Mouse (Mus musculus): Measurements from ENCODE around the gene Gm45208.
"Not testable (repeated sequence)": the region's sequence is repeated elsewhere in the genome, so short reads cannot be mapped to it uniquely, and the experiment has no call there.

Gene Gm45208

DNA sequence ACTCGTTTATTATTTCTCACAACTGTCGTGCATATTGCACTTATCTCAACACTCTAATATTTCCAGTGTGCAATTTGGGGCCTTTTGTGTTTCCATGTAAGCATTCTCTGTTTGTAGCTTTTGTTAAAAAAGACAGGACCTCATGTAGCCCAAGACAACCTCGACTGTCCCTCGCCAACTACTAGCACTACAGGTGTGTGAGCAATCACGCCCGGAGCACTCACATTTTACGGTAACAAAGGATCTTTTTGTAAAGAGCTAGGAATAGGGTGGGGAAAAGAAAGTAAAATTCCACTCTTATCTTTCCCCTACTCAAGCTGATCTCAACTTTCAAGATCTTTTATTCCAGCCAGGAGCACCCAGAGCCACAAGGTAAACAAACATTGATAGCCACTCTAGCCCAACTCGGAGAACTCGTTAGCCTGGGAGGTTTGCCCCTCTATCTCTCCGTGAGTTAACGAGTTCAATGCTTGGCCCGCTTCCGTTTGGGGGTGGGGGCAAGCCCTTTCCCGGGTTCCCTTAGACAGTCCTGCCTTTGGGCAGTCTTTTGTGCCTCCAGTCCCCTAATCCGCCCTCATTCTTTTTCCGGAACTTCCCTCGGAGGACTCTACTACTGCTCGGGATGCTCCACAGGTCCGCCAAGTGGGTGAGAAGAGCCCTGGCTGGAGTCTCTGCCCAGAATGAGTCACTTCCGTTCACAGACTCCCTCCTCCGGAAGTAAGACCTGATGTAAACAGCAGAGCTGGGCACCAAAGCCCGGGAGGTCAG, at the start of gene Gm45208:
Gm45208 (plus strand) TSS at position 732 of the 768 bp plus-strand sequence.
- H3K27me3 ChIP-seq (ENCODE audit: control insufficient read depth, insufficient read depth, low read length, poor library complexity, severe bottlenecking): no peaks in the 10 kb centered on the region
- DNase-seq (ENCODE audit: low read depth, low spot score): peak; percentile 81
- no peaks in the 10 kb centered on the region for H3K36me3 ChIP-seq (ENCODE audit: control insufficient read depth, insufficient read depth, low read length, poor library complexity, severe bottlenecking)

DNA sequence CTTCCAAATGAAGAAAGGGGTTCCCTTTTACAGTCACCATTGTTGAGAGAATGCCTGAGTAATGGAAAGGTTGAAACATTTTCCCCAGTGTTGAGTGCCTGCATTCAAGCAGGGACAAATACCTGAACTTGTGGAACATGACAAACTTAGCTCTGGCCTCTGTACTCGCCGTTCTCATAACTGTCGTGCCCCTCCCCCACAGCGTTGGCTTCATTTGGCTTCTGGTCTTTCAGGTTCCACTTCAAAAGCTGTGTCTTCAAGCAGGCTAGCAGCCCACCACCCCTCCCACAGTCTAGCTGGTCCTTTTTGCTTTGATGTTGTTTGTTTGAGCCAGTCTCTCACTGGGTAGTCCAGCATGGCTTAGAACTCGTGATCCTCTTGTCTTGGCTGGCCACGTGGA, 49.3 kb upstream of the Gm45208 start:
- H3K36me3 ChIP-seq (ENCODE audit: control insufficient read depth, insufficient read depth, low read length, poor library complexity, severe bottlenecking): no peaks in the 10 kb centered on the region
- no peaks in the 10 kb centered on the region for H3K27me3 ChIP-seq (ENCODE audit: control insufficient read depth, insufficient read depth, low read length, poor library complexity, severe bottlenecking)
- no peak for DNase-seq (ENCODE audit: low read depth, low spot score)

DNA sequence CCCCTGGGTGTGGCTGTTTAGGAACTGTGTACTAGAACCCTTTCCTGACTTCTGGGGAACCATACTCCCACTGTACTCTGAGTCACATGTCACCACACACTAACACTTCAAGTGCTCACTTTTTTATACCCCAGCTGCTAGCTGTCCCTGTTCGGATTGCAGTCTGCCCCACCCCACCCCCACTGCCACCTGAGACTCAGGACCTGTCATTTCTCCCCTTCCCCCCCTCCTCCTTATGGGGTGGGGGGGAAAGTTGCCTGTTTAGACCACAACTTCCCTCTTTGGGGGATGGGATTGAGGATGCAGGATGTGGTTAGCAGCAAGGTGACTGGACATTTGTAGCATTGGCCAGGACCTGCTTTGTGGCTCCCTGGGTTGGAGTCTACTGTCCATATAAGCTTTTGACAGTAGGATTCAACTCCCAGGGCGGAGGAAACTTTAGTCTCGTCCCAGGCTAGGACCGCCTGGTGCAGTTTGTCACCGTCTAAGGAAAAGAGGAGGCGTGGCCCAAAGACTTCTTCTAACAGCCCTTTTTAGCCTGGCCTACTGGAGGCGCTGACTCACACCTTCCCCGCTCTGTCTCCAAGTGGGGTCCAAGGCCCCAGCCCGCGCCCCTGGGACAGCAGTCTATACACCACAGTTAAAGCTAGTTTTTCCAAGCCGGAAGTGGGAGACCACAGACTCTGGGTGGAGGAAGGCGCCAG, 48.3 kb upstream of the Gm45208 start:
- peak; percentile 72 for DNase-seq (ENCODE audit: low read depth, low spot score)
- Histone ChIP-seq H3K36me3 (ENCODE audit: control insufficient read depth, insufficient read depth, low read length, poor library complexity, severe bottlenecking) (no peaks in the 10 kb centered on the region), H3K27me3 (ENCODE audit: control insufficient read depth, insufficient read depth, low read length, poor library complexity, severe bottlenecking) (no peaks in the 10 kb centered on the region)

DNA sequence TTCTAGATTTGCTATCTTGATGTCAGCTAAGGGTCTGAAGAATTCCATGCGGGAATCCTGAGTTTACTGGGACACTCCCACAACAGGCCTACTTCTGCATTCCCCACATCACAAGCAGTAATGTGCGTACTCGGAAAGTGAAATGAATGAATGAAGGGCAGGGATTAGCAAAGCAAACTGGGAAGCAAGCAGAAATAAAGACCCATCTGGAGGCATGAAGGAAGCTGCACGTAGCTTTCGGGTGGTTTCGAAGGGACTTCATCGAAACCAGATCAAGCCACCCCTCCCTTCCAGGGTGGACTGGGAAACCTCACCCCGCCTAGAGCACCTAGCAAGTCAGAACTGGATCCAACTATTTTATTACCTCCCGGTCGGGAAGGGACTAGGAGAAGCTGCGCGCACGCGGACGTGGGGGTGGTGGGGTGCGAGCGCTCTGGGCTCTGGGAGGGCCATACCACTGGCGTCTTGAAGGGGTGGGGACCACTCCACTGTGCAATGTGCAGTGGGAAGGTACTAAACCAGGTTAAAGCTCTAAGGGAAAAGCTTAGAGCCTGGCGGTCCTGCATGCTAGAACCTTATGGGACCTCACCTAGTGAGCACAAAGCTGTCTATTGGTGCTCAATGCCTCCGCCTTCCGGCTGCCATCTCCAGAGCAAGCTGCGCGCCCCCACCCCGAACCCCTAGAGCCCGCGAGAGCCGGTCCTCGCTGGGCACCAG, 47.6 kb upstream of the Gm45208 start:
- DNase-seq (ENCODE audit: low read depth, low spot score): peak; percentile 18
- H3K27me3 ChIP-seq (ENCODE audit: control insufficient read depth, insufficient read depth, low read length, poor library complexity, severe bottlenecking): no peaks in the 10 kb centered on the region
- no peaks in the 10 kb centered on the region for H3K36me3 ChIP-seq (ENCODE audit: control insufficient read depth, insufficient read depth, low read length, poor library complexity, severe bottlenecking)

DNA sequence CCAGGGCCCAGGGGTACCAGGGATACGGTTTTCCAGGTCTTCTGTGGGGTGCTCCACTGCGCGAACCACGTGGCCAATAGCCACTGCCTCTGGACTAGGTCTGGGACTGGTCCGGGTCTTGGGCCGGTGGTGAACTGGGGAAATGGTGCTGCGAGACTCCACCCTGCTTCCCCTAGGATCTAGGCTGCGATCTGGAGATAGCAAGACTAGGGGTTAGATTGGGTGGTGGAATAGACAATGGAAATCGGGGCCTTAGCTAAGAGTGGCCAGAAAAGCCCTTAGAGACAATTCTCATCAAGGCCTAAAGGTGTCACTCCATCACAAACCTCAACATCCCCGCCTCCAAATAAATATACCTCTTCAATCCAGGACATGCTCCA, 47.1 kb upstream of the Gm45208 start:
- Histone ChIP-seq H3K27me3 (ENCODE audit: control insufficient read depth, insufficient read depth, low read length, poor library complexity, severe bottlenecking) (no peaks in the 10 kb centered on the region), H3K36me3 (ENCODE audit: control insufficient read depth, insufficient read depth, low read length, poor library complexity, severe bottlenecking) (no peaks in the 10 kb centered on the region)
- DNase-seq (ENCODE audit: low read depth, low spot score): peak; percentile 21

DNA sequence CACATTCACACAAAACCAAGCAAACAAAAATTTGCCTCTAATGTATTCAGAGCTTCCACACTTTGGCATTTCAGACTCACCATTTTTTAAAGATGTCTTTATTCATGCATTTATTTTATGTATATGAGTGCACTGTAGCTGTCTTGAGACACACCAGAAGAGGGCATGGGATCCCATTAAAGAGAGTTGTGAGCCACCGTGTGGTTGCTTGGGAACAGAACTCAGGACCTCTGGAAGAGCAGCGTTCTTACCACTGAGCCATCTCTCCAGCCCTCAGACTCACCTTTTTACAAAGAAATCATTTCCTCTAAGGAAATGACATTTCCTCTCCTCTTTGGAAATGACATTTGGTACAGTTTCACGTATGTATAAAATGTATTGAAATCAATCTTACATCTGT, 43.1 kb upstream of the Gm45208 start:
- DNase-seq (ENCODE audit: low read depth, low spot score): no peak
- Histone ChIP-seq H3K27me3 (ENCODE audit: control insufficient read depth, insufficient read depth, low read length, poor library complexity, severe bottlenecking) (no peaks in the 10 kb centered on the region), H3K36me3 (ENCODE audit: control insufficient read depth, insufficient read depth, low read length, poor library complexity, severe bottlenecking) (no peaks in the 10 kb centered on the region)

DNA sequence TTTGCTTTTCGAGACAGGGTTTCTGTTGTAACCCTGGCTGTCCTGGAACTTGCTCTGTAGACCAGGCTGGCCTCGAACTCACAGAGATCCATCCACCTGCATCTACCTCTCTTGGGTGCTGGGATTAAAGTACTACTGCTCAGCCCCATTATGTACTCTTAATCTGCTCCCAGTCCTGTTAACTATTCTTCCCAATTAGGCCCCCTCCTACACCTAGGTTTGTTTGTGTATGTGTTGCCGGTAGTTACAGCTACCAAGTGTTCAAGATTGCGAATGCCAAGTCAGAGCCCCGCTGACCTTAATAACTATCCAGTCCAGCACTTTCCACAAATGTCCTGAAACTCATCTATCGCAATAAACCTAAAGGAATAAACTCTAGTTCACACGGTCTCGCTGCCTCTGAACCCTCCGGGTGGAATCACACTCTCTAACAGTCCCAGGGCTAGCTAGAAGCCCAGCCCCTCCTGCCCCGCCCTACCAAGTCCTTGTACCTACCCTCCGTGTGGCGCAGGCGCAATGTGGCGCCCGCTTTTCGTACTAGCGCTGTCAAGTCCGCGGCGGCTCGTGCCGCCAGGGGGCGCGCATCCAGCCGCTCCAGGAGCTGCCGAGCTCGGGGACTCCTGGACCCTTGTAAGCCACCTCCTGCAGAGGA, 42.5 kb upstream of the Gm45208 start:
- no peaks in the 10 kb centered on the region for H3K36me3 ChIP-seq (ENCODE audit: control insufficient read depth, insufficient read depth, low read length, poor library complexity, severe bottlenecking)
- H3K27me3 ChIP-seq (ENCODE audit: control insufficient read depth, insufficient read depth, low read length, poor library complexity, severe bottlenecking): no peaks in the 10 kb centered on the region
- DNase-seq (ENCODE audit: low read depth, low spot score): peak; percentile 93

DNA sequence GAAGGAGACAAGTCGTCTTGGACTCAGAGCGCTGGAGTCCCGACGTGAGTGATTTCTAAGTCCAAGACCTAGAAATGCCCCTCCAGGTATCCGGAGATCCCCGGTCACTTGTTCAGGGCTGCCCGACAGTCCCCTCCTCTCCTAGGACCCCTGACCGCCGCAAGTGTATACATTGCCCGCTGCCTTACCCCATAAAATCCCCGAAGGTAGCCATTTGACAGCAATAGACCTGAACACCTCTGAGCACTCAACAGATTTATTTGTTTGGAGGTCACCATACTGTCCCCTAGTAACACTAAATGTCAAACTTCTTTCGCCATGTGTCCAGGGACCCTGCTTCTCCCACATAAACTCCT, 42.0 kb upstream of the Gm45208 start:
- Histone ChIP-seq H3K36me3 (ENCODE audit: control insufficient read depth, insufficient read depth, low read length, poor library complexity, severe bottlenecking) (no peaks in the 10 kb centered on the region), H3K27me3 (ENCODE audit: control insufficient read depth, insufficient read depth, low read length, poor library complexity, severe bottlenecking) (no peaks in the 10 kb centered on the region)
- no peak for DNase-seq (ENCODE audit: low read depth, low spot score)

DNA sequence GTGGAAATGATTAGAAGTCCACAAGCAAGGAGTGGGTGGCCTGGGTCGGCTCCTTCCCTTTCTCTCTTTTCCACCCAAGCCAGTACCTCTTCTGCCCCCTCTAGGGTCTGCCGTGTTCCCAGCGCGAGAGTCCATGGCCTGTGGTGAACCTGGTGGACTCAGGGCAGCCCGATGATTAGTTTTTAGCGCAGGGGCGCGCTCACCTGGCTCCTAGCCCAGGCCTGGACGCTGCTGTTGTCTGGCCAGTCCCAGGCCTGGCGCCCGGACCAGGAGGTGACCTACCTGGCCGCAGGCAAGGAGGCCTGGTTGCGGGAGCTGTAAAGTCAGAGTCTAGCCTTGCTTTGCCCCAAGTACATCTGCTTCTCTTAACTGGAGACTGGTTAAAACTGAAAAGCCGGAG, 41.2 kb upstream of the Gm45208 start, which contains the start of gene Magix:
Magix (minus strand) TSS at position 388 of the 400 bp plus-strand sequence.
- no peak for DNase-seq (ENCODE audit: low read depth, low spot score)
- no peaks in the 10 kb centered on the region for H3K27me3 ChIP-seq (ENCODE audit: control insufficient read depth, insufficient read depth, low read length, poor library complexity, severe bottlenecking)
- H3K36me3 ChIP-seq (ENCODE audit: control insufficient read depth, insufficient read depth, low read length, poor library complexity, severe bottlenecking): no peaks in the 10 kb centered on the region

DNA sequence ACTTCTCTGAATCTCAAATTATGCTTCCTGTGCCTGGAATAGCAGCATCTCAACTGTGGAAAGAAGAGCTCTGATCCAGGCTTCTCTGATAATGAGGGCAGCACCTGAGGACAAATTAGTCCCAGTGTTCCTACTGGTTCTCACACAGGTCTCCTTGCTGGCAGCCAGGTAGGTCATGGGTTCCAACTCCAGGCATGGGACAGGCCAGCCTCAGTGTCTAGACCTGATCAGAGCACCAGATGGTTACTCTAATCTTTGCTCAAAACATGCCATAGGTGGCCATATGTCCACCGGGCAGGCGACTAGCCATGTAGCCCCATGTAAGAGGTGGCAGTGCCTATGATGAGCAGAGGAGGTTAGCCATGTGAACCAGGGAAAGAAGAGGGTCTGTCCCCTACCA, 33.7 kb upstream of the Gm45208 start:
- DNase-seq (ENCODE audit: low read depth, low spot score): no peak
- Histone ChIP-seq H3K27me3 (ENCODE audit: control insufficient read depth, insufficient read depth, low read length, poor library complexity, severe bottlenecking) (no peaks in the 10 kb centered on the region), H3K36me3 (ENCODE audit: control insufficient read depth, insufficient read depth, low read length, poor library complexity, severe bottlenecking) (no peaks in the 10 kb centered on the region)

DNA sequence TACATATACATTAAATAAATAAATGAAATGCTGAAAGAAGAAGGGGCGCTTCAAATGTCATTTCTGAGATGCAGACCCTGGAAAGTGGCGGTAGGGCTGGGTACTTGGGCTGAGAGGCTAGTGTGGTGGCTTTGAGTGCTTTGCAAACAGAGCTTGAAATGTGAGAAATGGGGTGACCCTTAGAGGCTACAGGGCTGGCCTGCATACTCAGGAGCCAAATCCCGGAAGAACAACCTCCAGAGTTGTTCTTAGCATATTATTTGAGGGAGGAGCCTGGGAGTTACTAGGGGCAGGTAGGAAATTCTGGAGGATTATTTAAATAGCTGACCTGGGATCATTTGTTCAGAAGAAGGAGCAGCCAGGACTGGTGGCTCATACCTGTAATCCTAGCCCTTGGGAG, 31.6 kb upstream of the Gm45208 start:
- DNase-seq (ENCODE audit: low read depth, low spot score): no peak
- Histone ChIP-seq H3K27me3 (ENCODE audit: control insufficient read depth, insufficient read depth, low read length, poor library complexity, severe bottlenecking) (no peaks in the 10 kb centered on the region), H3K36me3 (ENCODE audit: control insufficient read depth, insufficient read depth, low read length, poor library complexity, severe bottlenecking) (no peaks in the 10 kb centered on the region)

DNA sequence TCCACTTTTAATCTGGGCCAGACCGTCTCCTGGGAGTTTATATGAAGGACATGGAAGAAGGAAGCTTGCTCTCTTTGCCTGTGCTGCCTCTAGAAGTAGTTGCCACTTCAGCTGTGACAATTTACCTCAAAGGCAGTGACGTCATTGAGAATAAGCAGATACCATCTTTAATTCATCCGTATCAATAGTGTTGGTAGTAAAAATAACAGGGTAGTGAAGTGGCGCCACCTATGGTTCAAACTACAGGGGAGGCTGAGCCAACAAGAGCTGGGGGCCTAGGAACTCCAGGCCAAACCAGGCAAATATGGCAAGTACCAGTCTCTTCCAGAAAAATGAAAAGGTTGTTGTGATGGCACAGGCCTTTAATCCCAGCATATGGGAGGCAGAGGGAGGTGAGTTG, 29.2 kb upstream of the Gm45208 start:
- Histone ChIP-seq H3K36me3 (ENCODE audit: control insufficient read depth, insufficient read depth, low read length, poor library complexity, severe bottlenecking) (no peaks in the 10 kb centered on the region), H3K27me3 (ENCODE audit: control insufficient read depth, insufficient read depth, low read length, poor library complexity, severe bottlenecking) (no peaks in the 10 kb centered on the region)
- DNase-seq (ENCODE audit: low read depth, low spot score): peak; percentile 81

DNA sequence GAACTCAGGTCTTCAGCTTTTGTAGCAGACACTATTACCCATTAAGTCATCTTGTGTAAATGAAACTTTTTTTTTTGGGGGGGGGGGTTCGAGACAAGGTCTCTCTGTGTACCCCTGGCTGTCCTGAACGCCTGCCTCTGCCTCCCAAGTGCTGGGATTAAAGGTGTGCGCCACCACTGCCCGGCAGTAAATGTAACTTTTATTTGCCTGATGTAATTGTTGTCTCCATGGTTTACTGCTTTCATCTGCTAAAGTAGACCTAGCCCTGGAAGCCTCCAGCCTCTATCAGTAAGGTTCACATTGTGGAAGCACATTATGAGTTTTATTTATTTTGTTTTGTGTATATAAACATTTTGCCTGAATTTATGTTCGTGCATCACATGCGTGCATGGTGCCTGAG, 25.5 kb upstream of the Gm45208 start:
- no peak for DNase-seq (ENCODE audit: low read depth, low spot score)
- Histone ChIP-seq H3K27me3 (ENCODE audit: control insufficient read depth, insufficient read depth, low read length, poor library complexity, severe bottlenecking) (no peaks in the 10 kb centered on the region), H3K36me3 (ENCODE audit: control insufficient read depth, insufficient read depth, low read length, poor library complexity, severe bottlenecking) (no peaks in the 10 kb centered on the region)

DNA sequence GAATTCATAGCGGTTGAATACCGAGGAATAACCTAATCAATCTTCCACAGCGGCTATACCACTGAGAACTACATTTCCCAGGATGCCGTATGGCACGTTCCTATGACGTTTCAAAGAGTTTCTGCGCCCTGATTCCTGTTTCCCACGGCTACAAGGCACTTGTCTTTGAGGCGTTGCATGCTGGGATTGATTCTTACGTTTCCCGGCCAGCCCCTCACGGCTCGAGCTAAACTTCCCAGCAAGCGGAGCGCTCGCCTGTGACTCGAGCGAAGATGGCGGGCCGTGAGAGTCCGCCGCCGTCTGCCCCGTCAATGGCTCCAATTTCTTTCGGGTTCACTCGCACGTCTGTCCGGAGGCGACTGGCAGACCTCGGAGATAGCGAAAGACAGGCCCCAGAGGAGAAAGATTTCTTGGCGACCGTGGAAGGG, 25.1 kb upstream of the Gm45208 start, which contains the start of gene Gpkow:
Gpkow (plus strand) TSS at position 178 of the 428 bp plus-strand sequence.
- no peaks in the 10 kb centered on the region for H3K27me3 ChIP-seq (ENCODE audit: control insufficient read depth, insufficient read depth, low read length, poor library complexity, severe bottlenecking)
- H3K36me3 ChIP-seq (ENCODE audit: control insufficient read depth, insufficient read depth, low read length, poor library complexity, severe bottlenecking): no peaks in the 10 kb centered on the region
- peak; percentile 92 for DNase-seq (ENCODE audit: low read depth, low spot score)

DNA sequence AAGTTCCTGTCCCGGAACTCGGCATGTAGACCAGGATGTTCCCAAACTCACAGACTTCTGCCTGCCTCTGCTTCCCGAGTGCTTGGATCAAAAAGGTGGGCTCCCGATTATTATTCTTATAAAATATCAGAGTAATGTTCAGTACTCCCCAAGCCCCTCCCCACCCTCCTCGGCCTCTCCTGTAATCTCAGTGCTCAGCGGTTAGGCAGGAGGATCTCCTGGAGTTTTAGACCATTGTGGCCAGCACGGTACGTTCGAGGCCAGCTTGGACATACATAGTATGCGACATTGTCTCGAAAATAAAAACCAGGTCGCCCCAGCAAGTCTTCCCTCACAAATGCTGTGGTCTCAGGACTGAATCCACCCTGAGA, 8.3 kb upstream of the Gm45208 start:
- H3K36me3 ChIP-seq (ENCODE audit: control insufficient read depth, insufficient read depth, low read length, poor library complexity, severe bottlenecking); H3K27me3 ChIP-seq (ENCODE audit: control insufficient read depth, insufficient read depth, low read length, poor library complexity, severe bottlenecking); DNase-seq (ENCODE audit: low read depth, low spot score): not testable (repeated sequence)
